Mouse (Mus musculus) forebrain, embryonic 16.5 days (tissue): ENCODE measurements at regions not wholly inside any gene's neighbourhood (a gene's known extent, or its start where the extent isn't known, plus 50 kb on each side); places are given as distances from the start of the nearest gene placed in this dataset.

ENCODE experiments used
- ATAC-seq: fragments of 200-750 bp; cut with Nextera tagmentation; 2 replicates; pipeline ENCODE4 v1.8.0; 2017; ENCODE audit warnings: mild to moderate bottlenecking, moderate library complexity
- H3K27ac ChIP-seq: fragments of 300-500 bp; sonication (generic); 2 replicates; pipeline ENCODE4 v1.5.1; 2014; ENCODE audit warnings: low read length, control low read depth
- H3K27me3 ChIP-seq: fragments of 300-500 bp; sonication (generic); replicated peaks from 2 replicates; pipeline ENCODE4 v1.6.1; 2014; ENCODE audit warnings: low read length; ENCODE audit not compliant: control insufficient read depth, insufficient read depth
- H3K36me3 ChIP-seq: fragments of 300-500 bp; sonication (generic); 2 replicates; pipeline ENCODE4 v1.6.1; 2014; ENCODE audit not compliant: control insufficient read depth, insufficient read depth
- H3K4me1 ChIP-seq: fragments of 300-500 bp; sonication (generic); replicated peaks from 2 replicates; pipeline ENCODE4 v1.6.1; 2014; ENCODE audit warnings: low read length; ENCODE audit not compliant: control insufficient read depth, insufficient read depth
- H3K4me2 ChIP-seq: fragments of 300-500 bp; sonication (generic); 2 replicates; pipeline ENCODE4 v1.6.1; 2014; ENCODE audit warnings: mild to moderate bottlenecking, low read length, control low read depth
- H3K4me3 ChIP-seq: fragments of 300-500 bp; sonication (generic); replicated peaks from 2 replicates; pipeline ENCODE4 v1.5.1; 2014; ENCODE audit warnings: mild to moderate bottlenecking, low read length, control low read depth
- H3K9ac ChIP-seq: fragments of 300-500 bp; sonication (generic); replicated peaks from 2 replicates; pipeline ENCODE4 v1.6.1; 2014; ENCODE audit warnings: low read depth, low read length, control low read depth
- H3K9me3 ChIP-seq: fragments of 300-500 bp; sonication (generic); 2 replicates; pipeline ENCODE4 v1.6.1; 2016; ENCODE audit warnings: low read length; ENCODE audit not compliant: control insufficient read depth
- WGBS: fragments of 180-500 bp; shearing (Covaris S2); extraction: QIAGEN DNeasy Blood & Tissue Kit; methylation state at CpG from one replicate; pipeline ENCODE4 v1.1.7; 2014; 5-methylcytosine and 5-hydroxymethylcytosine counted together

GRCm38 (mm10) chr8:116117919-116118318, 386.9 kb upstream of the Dynlrb2 start:
- ATAC-seq = no peak
- no peak overlapping the region for H3K4me2 ChIP-seq
- no peak overlapping the region for H3K9ac ChIP-seq
- WGBS = 95% methylated on average over 2 of the region's 2 CpGs
- H3K4me1 ChIP-seq = peaks cover 7% of the 10 kb centered on the region
- no peaks in the 10 kb centered on the region for H3K9me3 ChIP-seq
- no peaks in the 10 kb centered on the region; the same call in 1 of the 2 replicates for H3K27me3 ChIP-seq
- no peak overlapping the region for H3K4me3 ChIP-seq
- no peak overlapping the region for H3K27ac ChIP-seq
- H3K36me3 ChIP-seq = no peaks in the 10 kb centered on the region

- Histone ChIP-seq H3K4me3 (no peak overlapping the region), H3K27me3 (no peaks in the 10 kb centered on the region; the same call in 1 of the 2 replicates), H3K4me1 (peaks cover 9% of the 10 kb centered on the region), H3K9ac (no peak overlapping the region), H3K27ac (no peak overlapping the region), H3K36me3 (no peaks in the 10 kb centered on the region), H3K4me2 (0 out of 2 replicates have a peak overlapping the region, but pooled peaks have one; percentile 18), H3K9me3 (no peaks in the 10 kb centered on the region)
- ATAC-seq = peak; percentile 70; the same call in 1 of the 2 replicates
- 22% methylated on average over 7 of the region's 7 CpGs for WGBS
These were observed 388.1 kb upstream of the Dynlrb2 start for GRCm38 (mm10) chr8:116116625-116117024.

- Histone ChIP-seq H3K4me3 (peak overlapping the region; percentile 27), H3K27ac (no peak overlapping the region), H3K36me3 (no peaks in the 10 kb centered on the region), H3K4me1 (peaks cover 10% of the 10 kb centered on the region), H3K9ac (0 out of 2 replicates have a peak overlapping the region, but pooled peaks have one; percentile 26), H3K9me3 (no peaks in the 10 kb centered on the region), H3K27me3 (no peaks in the 10 kb centered on the region), H3K4me2 (peak overlapping the region; percentile 55)
- peak; percentile 81 for ATAC-seq
- 7% methylated on average over 18 of the region's 18 CpGs for WGBS
These were observed 388.9 kb upstream of the Dynlrb2 start for GRCm38 (mm10) chr8:116115811-116116372.

- Histone ChIP-seq H3K4me1 (peaks cover 10% of the 10 kb centered on the region), H3K4me2 (no peak overlapping the region), H3K27me3 (no peaks in the 10 kb centered on the region), H3K4me3 (no peak overlapping the region), H3K9ac (no peak overlapping the region), H3K9me3 (no peaks in the 10 kb centered on the region), H3K36me3 (no peaks in the 10 kb centered on the region), H3K27ac (no peak overlapping the region)
- ATAC-seq = no peak
- 67% methylated on average over 2 of the region's 2 CpGs for WGBS
These were observed 389.8 kb upstream of the Dynlrb2 start for GRCm38 (mm10) chr8:116114978-116115377.

GRCm38 (mm10) chr8:116114502-116114901, 390.3 kb upstream of the Dynlrb2 start:
- H3K4me2 ChIP-seq = no peak overlapping the region
- no peaks in the 10 kb centered on the region for H3K36me3 ChIP-seq
- H3K27me3 ChIP-seq = no peaks in the 10 kb centered on the region
- H3K27ac ChIP-seq = no peak overlapping the region
- H3K9me3 ChIP-seq = no peaks in the 10 kb centered on the region
- peaks cover 10% of the 10 kb centered on the region for H3K4me1 ChIP-seq
- 82% methylated on average over 2 of the region's 2 CpGs for whole genome bisulfite sequencing
- ATAC-seq = no peak
- H3K4me3 ChIP-seq = no peak overlapping the region
- no peak overlapping the region for H3K9ac ChIP-seq

- Histone ChIP-seq H3K4me1 (peaks cover 9% of the 10 kb centered on the region), H3K9me3 (no peaks in the 10 kb centered on the region), H3K27ac (no peak overlapping the region), H3K9ac (no peak overlapping the region), H3K4me2 (no peak overlapping the region), H3K4me3 (no peak overlapping the region), H3K27me3 (no peaks in the 10 kb centered on the region), H3K36me3 (no peaks in the 10 kb centered on the region)
- peak; percentile 50; the same call in 1 of the 2 replicates for ATAC-seq
- 42% methylated on average over 12 of the region's 12 CpGs for WGBS
These were observed 393.6 kb upstream of the Dynlrb2 start for GRCm38 (mm10) chr8:116111168-116111567.

GRCm38 (mm10) chr8:116096666-116097065, 389.1 kb upstream of the Maf start:
- Histone ChIP-seq H3K9me3 (no peaks in the 10 kb centered on the region), H3K27me3 (no peaks in the 10 kb centered on the region), H3K4me1 (no peaks in the 10 kb centered on the region), H3K9ac (no peak overlapping the region), H3K36me3 (no peaks in the 10 kb centered on the region), H3K4me2 (no peak overlapping the region), H3K27ac (no peak overlapping the region), H3K4me3 (no peak overlapping the region)
- no peak for ATAC-seq
- WGBS = 81% methylated on average over 3 of the region's 3 CpGs

- Histone ChIP-seq H3K9ac (no peak overlapping the region), H3K36me3 (no peaks in the 10 kb centered on the region), H3K4me1 (no peaks in the 10 kb centered on the region), H3K9me3 (no peaks in the 10 kb centered on the region), H3K27ac (no peak overlapping the region), H3K4me3 (no peak overlapping the region), H3K4me2 (no peak overlapping the region), H3K27me3 (no peaks in the 10 kb centered on the region)
- no peak for ATAC-seq
- 97% methylated on average over 2 of the region's 2 CpGs for WGBS
These were observed 375.6 kb upstream of the Maf start for GRCm38 (mm10) chr8:116083156-116083555.

- Histone ChIP-seq H3K9ac (no peak overlapping the region), H3K27me3 (no peaks in the 10 kb centered on the region), H3K9me3 (no peaks in the 10 kb centered on the region), H3K27ac (no peak overlapping the region), H3K4me3 (no peak overlapping the region), H3K4me2 (no peak overlapping the region), H3K36me3 (no peaks in the 10 kb centered on the region), H3K4me1 (no peaks in the 10 kb centered on the region)
- no peak for ATAC-seq
- WGBS = 76% methylated on average over 5 of the region's 5 CpGs
These were observed 371.3 kb upstream of the Maf start for GRCm38 (mm10) chr8:116078849-116079407.
